Mouse (Mus musculus): Measurements from ENCODE around the gene Trim10. TPM values are rescaled to one million over a fixed set of nuclear protein-coding genes. Genes with fewer than 3 reads are reported as not detected.

Gene Trim10
- polyA plus RNA-seq, 1 experiment from 2014 or later = 1.8 TPM

GRCm38 (mm10) chr17:36920239-36920638, 50.9 kb downstream of the Trim10 start:
- WGBS = 47% methylated on average over 15 of the region's 15 CpGs
- H3K36me3 ChIP-seq = no peaks in the 10 kb centered on the region
- no peak overlapping the region for H3K4me2 ChIP-seq
- H3K4me1 ChIP-seq = no peaks in the 10 kb centered on the region
- no peak overlapping the region for H3K27ac ChIP-seq
- ATAC-seq (ENCODE audit: insufficient number of reproducible peaks, insufficient read depth, low FRiP score, low TSS enrichment, low read depth) = no peak
- no peak overlapping the region for H3K4me3 ChIP-seq
- H3K27me3 ChIP-seq = peaks cover 5% of the 10 kb centered on the region; the same call in 1 of the 2 replicates
- H3K9me3 ChIP-seq = no peaks in the 10 kb centered on the region
- H3K9ac ChIP-seq = no peak overlapping the region

- Histone ChIP-seq H3K27ac (no peak overlapping the region), H3K4me3 (no peak overlapping the region), H3K4me2 (no peak overlapping the region), H3K9me3 (no peaks in the 10 kb centered on the region), H3K27me3 (0 out of 2 replicates have a peak, but pooled peaks cover 6% of the 10 kb centered on the region), H3K4me1 (no peaks in the 10 kb centered on the region), H3K9ac (no peak overlapping the region), H3K36me3 (no peaks in the 10 kb centered on the region)
- WGBS = 77% methylated on average over 4 of the region's 4 CpGs
- no peak for ATAC-seq (ENCODE audit: insufficient number of reproducible peaks, insufficient read depth, low FRiP score, low TSS enrichment, low read depth)
Observed at GRCm38 (mm10) chr17:36922715-36923114, 53.3 kb downstream of the Trim10 start.

- no peaks in the 10 kb centered on the region for H3K36me3 ChIP-seq
- ATAC-seq (ENCODE audit: insufficient number of reproducible peaks, insufficient read depth, low FRiP score, low TSS enrichment, low read depth) = no peak
- WGBS = 64% methylated on average over 4 of the region's 4 CpGs
- H3K9ac ChIP-seq = no peak overlapping the region
- H3K27ac ChIP-seq = no peak overlapping the region
- H3K4me3 ChIP-seq = no peak overlapping the region
- H3K4me2 ChIP-seq = no peak overlapping the region
- 0 out of 2 replicates have a peak, but pooled peaks cover 6% of the 10 kb centered on the region for H3K27me3 ChIP-seq
- no peaks in the 10 kb centered on the region for H3K9me3 ChIP-seq
- no peaks in the 10 kb centered on the region for H3K4me1 ChIP-seq
Observed at GRCm38 (mm10) chr17:36923491-36923890, 54.1 kb downstream of the Trim10 start.

Other genes starting within 250 kb of the Trim10 start
- gene H2-M9, start 226.9 kb upstream of the Trim10 start, polyA plus RNA-seq (2015; fragmentation: Nextera tagmentation; extraction: Ambion mirVana) = not detected in 2 replicates
- not detected in 2 replicates for gene H2-M1, start 197.4 kb upstream of the Trim10 start, polyA plus RNA-seq (2015; fragmentation: Nextera tagmentation; extraction: Ambion mirVana)
- gene H2-M10.5, start 96.7 kb upstream of the Trim10 start, polyA plus RNA-seq (2015; fragmentation: Nextera tagmentation; extraction: Ambion mirVana) = not detected in 2 replicates
- gene H2-M10.6, start 57.4 kb upstream of the Trim10 start, polyA plus RNA-seq (2015; fragmentation: Nextera tagmentation; extraction: Ambion mirVana) = not detected in 2 replicates
- 55.7 and 60.3 TPM in 2 replicates for gene Trim26, start 32.4 kb upstream of the Trim10 start, polyA plus RNA-seq (2015; fragmentation: Nextera tagmentation; extraction: Ambion mirVana)
- 0.24 and 0.48 TPM in 2 replicates for gene Trim15, start 2.4 kb upstream of the Trim10 start, polyA plus RNA-seq (2015; fragmentation: Nextera tagmentation; extraction: Ambion mirVana)
- not detected in 2 replicates for gene Trim40, start 20.5 kb downstream of the Trim10 start, polyA plus RNA-seq (2015; fragmentation: Nextera tagmentation; extraction: Ambion mirVana)
- not detected in 2 replicates for gene Trim31, start 28.5 kb downstream of the Trim10 start, polyA plus RNA-seq (2015; fragmentation: Nextera tagmentation; extraction: Ambion mirVana)
- 0.35 and 0.39 TPM in 2 replicates for gene Rnf39, start 73.3 kb downstream of the Trim10 start, polyA plus RNA-seq (2015; fragmentation: Nextera tagmentation; extraction: Ambion mirVana)
- gene Ppp1r11, start 82.2 kb downstream of the Trim10 start, polyA plus RNA-seq (2015; fragmentation: Nextera tagmentation; extraction: Ambion mirVana) = 118 and 130 TPM in 2 replicates
- 106 and 115 TPM in 2 replicates for gene Znrd1, start 89.0 kb downstream of the Trim10 start, polyA plus RNA-seq (2015; fragmentation: Nextera tagmentation; extraction: Ambion mirVana)
- gene Znrd1as, start 89.0 kb downstream of the Trim10 start, polyA plus RNA-seq (2015; fragmentation: Nextera tagmentation; extraction: Ambion mirVana) = 4.9 and 6.4 TPM in 2 replicates
- gene 2410137M14Rik, start 111.7 kb downstream of the Trim10 start, polyA plus RNA-seq (2015; fragmentation: Nextera tagmentation; extraction: Ambion mirVana) = not detected in 2 replicates
- gene H2-M5, start 120.0 kb downstream of the Trim10 start, polyA plus RNA-seq (2015; fragmentation: Nextera tagmentation; extraction: Ambion mirVana) = 1.4 TPM in 2 replicates
- gene Zfp57, start 131.6 kb downstream of the Trim10 start, polyA plus RNA-seq (2015; fragmentation: Nextera tagmentation; extraction: Ambion mirVana) = 112 and 113 TPM in 2 replicates
- 0.30 and 0.31 TPM in 2 replicates for gene Mog, start 153.8 kb downstream of the Trim10 start, polyA plus RNA-seq (2015; fragmentation: Nextera tagmentation; extraction: Ambion mirVana)
- gene Gabbr1, start 176.4 kb downstream of the Trim10 start, polyA plus RNA-seq (2015; fragmentation: Nextera tagmentation; extraction: Ambion mirVana) = 15.8 and 16.1 TPM in 2 replicates
- gene Olfr90, start 218.9 kb downstream of the Trim10 start, polyA plus RNA-seq (2015; fragmentation: Nextera tagmentation; extraction: Ambion mirVana) = 0.10 TPM in 1 of 2 replicates, not detected in the other
- gene Olfr91, start 228.7 kb downstream of the Trim10 start, polyA plus RNA-seq (2015; fragmentation: Nextera tagmentation; extraction: Ambion mirVana) = not detected in 2 replicates

Data from embryonic facial prominence, embryonic 13.5 days (tissue).